Mouse (Mus musculus) MEL (cell line): ENCODE data around the gene Tsr1. TPM values are rescaled to one million over a fixed set of nuclear protein-coding genes. Genes with fewer than 3 reads are reported as not detected.

ENCODE experiments used
- DNase-seq: peaks from one replicate; pipeline ENCODE4 v3.0.0; 2011; ENCODE audit warnings: low read depth, low spot score
- H3K27ac ChIP-seq: 2 replicates; pipeline ENCODE4 v1.5.1; 2012; ENCODE audit warnings: low read depth, mild to moderate bottlenecking, control low read depth, low read length, moderate library complexity; ENCODE audit not compliant: control insufficient read depth
- H3K27me3 ChIP-seq, 2 experiments: fragments of 150-350 bp in 1 of 2; sonication (generic) in 1 of 2; 2 replicates each; pipeline ENCODE4 v1.6.1; 2012; ENCODE audit warnings: low read length in 2 of 2, mild to moderate bottlenecking in 2 of 2, improper control_type of control experiment in 1 of 2, moderate library complexity in 1 of 2; ENCODE audit not compliant: insufficient read depth in 2 of 2, control insufficient read depth in 1 of 2
- H3K36me3 ChIP-seq, 2 experiments: 2 replicates each; pipeline ENCODE4 v1.6.1; 2012 to 2014; ENCODE audit warnings: low read length in 2 of 2, improper control_type of control experiment in 1 of 2, inconsistent platforms in 1 of 2, mild to moderate bottlenecking in 1 of 2; ENCODE audit not compliant: insufficient read depth in 2 of 2, control insufficient read depth in 1 of 2
- H3K4me1 ChIP-seq, 2 experiments: fragments of 150-350 bp in 1 of 2; sonication (generic) in 1 of 2; 2 replicates each; pipeline ENCODE4 v1.6.1; 2012; ENCODE audit warnings: low read length in 2 of 2, improper control_type of control experiment in 1 of 2, mild to moderate bottlenecking in 1 of 2; ENCODE audit not compliant: insufficient read depth in 2 of 2, control insufficient read depth in 1 of 2
- H3K4me3 ChIP-seq, 2 experiments: fragments of 150-350 bp in 1 of 2; sonication (generic) in 1 of 2; 2 replicates each; pipeline ENCODE4 v1.5.1; 2012; ENCODE audit warnings: low read depth in 2 of 2, low read length in 2 of 2, mild to moderate bottlenecking in 2 of 2, moderate library complexity in 2 of 2, control low read depth in 1 of 2, improper control_type of control experiment in 1 of 2; ENCODE audit not compliant: control insufficient read depth in 1 of 2, insufficient read depth in 1 of 2
- H3K79me2 ChIP-seq: 2 replicates; pipeline ENCODE4 v1.6.1; 2012; ENCODE audit warnings: mild to moderate bottlenecking, low read length, moderate library complexity; ENCODE audit not compliant: control insufficient read depth, poor library complexity, insufficient read depth
- H3K9ac ChIP-seq: 2 replicates; pipeline ENCODE4 v1.6.1; 2012; ENCODE audit warnings: low read depth, mild to moderate bottlenecking, control low read depth, low read length, moderate library complexity; ENCODE audit not compliant: control insufficient read depth, poor library complexity, severe bottlenecking
- H3K9me3 ChIP-seq: fragments of 150-350 bp; sonication (generic); replicated peaks from 2 replicates; pipeline ENCODE4 v1.6.1; 2012; ENCODE audit warnings: mild to moderate bottlenecking, low read length, improper control_type of control experiment, moderate library complexity; ENCODE audit not compliant: insufficient read depth
- BHLHE40 ChIP-seq: IDR thresholded peaks from 2 replicates; pipeline ENCODE4 v1.6.1; 2012; ENCODE audit warnings: low read depth, mild to moderate bottlenecking, inconsistent platforms, low read length, improper control_type of control experiment, borderline replicate concordance
- CHD1 ChIP-seq: IDR thresholded peaks from 2 replicates; pipeline ENCODE4 v1.6.1; 2012; ENCODE audit warnings: low read depth, mild to moderate bottlenecking, inconsistent platforms, low read length, improper control_type of control experiment
- ELF1 ChIP-seq: IDR thresholded peaks from 2 replicates; pipeline ENCODE4 v1.6.1; 2014; ENCODE audit warnings: low read depth, mild to moderate bottlenecking, inconsistent platforms, low read length, improper control_type of control experiment, moderate library complexity
- ETS1 ChIP-seq: IDR thresholded peaks from 2 replicates; pipeline ENCODE4 v1.6.1; 2012; ENCODE audit warnings: low read depth, mild to moderate bottlenecking, inconsistent platforms, low read length, improper control_type of control experiment, moderate library complexity
- GABPA ChIP-seq: IDR thresholded peaks from 2 replicates; pipeline ENCODE4 v1.6.1; 2012; ENCODE audit warnings: low read depth, mild to moderate bottlenecking, inconsistent platforms, low read length, improper control_type of control experiment, moderate library complexity
- GATA1 ChIP-seq: IDR thresholded peaks from 2 replicates; pipeline ENCODE4 v1.6.1; 2011; ENCODE audit warnings: low read depth, low read length, improper control_type of control experiment
- KAT2A ChIP-seq: conservative IDR thresholded peaks from 2 replicates; pipeline ENCODE4 v1.6.1; 2012; ENCODE audit warnings: low read depth, low read length, improper control_type of control experiment, inconsistent platforms
- MAFK ChIP-seq: IDR thresholded peaks from 2 replicates; pipeline ENCODE4 v1.6.1; 2011; ENCODE audit warnings: low read depth, mild to moderate bottlenecking, low read length, improper control_type of control experiment, borderline replicate concordance
- MAX ChIP-seq: IDR thresholded peaks from 2 replicates; pipeline ENCODE4 v1.6.1; 2011; ENCODE audit warnings: low read length, improper control_type of control experiment
- MAZ ChIP-seq: IDR thresholded peaks from 2 replicates; pipeline ENCODE4 v1.6.1; 2012; ENCODE audit warnings: low read depth, mild to moderate bottlenecking, inconsistent platforms, low read length, improper control_type of control experiment
- MEF2A ChIP-seq: IDR thresholded peaks from 2 replicates; pipeline ENCODE4 v1.6.1; 2014; ENCODE audit warnings: low read depth, mild to moderate bottlenecking, inconsistent platforms, low read length, improper control_type of control experiment; ENCODE audit not compliant: poor library complexity, insufficient replicate concordance, severe bottlenecking; ENCODE audit errors: extremely low read depth
- MYC ChIP-seq: IDR thresholded peaks from 2 replicates; pipeline ENCODE4 v1.6.1; 2011; ENCODE audit warnings: low read depth, mild to moderate bottlenecking, low read length, improper control_type of control experiment, moderate library complexity
- NRF1 ChIP-seq: IDR thresholded peaks from 2 replicates; pipeline ENCODE4 v1.6.1; 2014; ENCODE audit warnings: low read depth, mild to moderate bottlenecking, inconsistent platforms, low read length, improper control_type of control experiment, moderate library complexity; ENCODE audit not compliant: poor library complexity, insufficient read depth, severe bottlenecking
- POLR2A ChIP-seq, 2 experiments: IDR thresholded peaks; 2 replicates each; pipeline ENCODE4 v1.6.1; 2011 to 2012; ENCODE audit warnings: low read length in 2 of 2, mild to moderate bottlenecking in 2 of 2, control low read depth in 1 of 2, improper control_type of control experiment in 1 of 2, low read depth in 1 of 2, moderate library complexity in 1 of 2; ENCODE audit not compliant: control insufficient read depth in 1 of 2, insufficient read depth in 1 of 2, poor library complexity in 1 of 2
- SIN3A ChIP-seq: IDR thresholded peaks from 2 replicates; pipeline ENCODE4 v1.6.1; 2012; ENCODE audit warnings: low read length, improper control_type of control experiment, inconsistent platforms
- UBTF ChIP-seq: IDR thresholded peaks from 2 replicates; pipeline ENCODE4 v1.6.1; 2012; ENCODE audit warnings: low read depth, mild to moderate bottlenecking, inconsistent platforms, low read length, improper control_type of control experiment, moderate library complexity, borderline replicate concordance; ENCODE audit not compliant: insufficient read depth
- USF1 ChIP-seq: IDR thresholded peaks from 2 replicates; pipeline ENCODE4 v1.6.1; 2014; ENCODE audit warnings: low read depth, mild to moderate bottlenecking, inconsistent platforms, low read length, improper control_type of control experiment, moderate library complexity
- USF2 ChIP-seq, 2 experiments: IDR thresholded peaks; 2 replicates each; pipeline ENCODE4 v1.6.1; 2011 to 2012; ENCODE audit warnings: improper control_type of control experiment in 2 of 2, low read length in 2 of 2, borderline replicate concordance in 1 of 2, inconsistent platforms in 1 of 2, low read depth in 1 of 2, mild to moderate bottlenecking in 1 of 2; ENCODE audit not compliant: insufficient read depth in 1 of 2
- ZNF384 ChIP-seq: IDR thresholded peaks from 2 replicates; pipeline ENCODE4 v1.6.1; 2012; ENCODE audit warnings: low read depth, mild to moderate bottlenecking, inconsistent platforms, low read length, improper control_type of control experiment
- polyA plus RNA-seq, 2 experiments: library from polyadenylated mRNA; stranded (reverse) in 1 of 2; unstranded in 1 of 2; fragments of >175 nt in 1 of 2; fragments of >200 nt in 1 of 2; gene quantifications; 2 replicates each; pipeline versions ENCODE4 v1.2.1 to v1.2.4; 2012; ENCODE audit warnings: low replicate concordance in 2 of 2, low read depth in 1 of 2; ENCODE audit not compliant: insufficient read length in 2 of 2, insufficient read depth in 1 of 2, missing spikeins in 1 of 2
- total RNA-seq: library from RNA; depleted of rRNA; stranded (reverse); fragments of 300-350 nt; gene quantifications from 2 replicates; pipeline ENCODE4 v1.2.3, GENCODE M21; 2012

The Tsr1 gene
- total and polyA plus RNA-seq, 3 experiments: 123 to 178 (median 129) TPM

DNA sequence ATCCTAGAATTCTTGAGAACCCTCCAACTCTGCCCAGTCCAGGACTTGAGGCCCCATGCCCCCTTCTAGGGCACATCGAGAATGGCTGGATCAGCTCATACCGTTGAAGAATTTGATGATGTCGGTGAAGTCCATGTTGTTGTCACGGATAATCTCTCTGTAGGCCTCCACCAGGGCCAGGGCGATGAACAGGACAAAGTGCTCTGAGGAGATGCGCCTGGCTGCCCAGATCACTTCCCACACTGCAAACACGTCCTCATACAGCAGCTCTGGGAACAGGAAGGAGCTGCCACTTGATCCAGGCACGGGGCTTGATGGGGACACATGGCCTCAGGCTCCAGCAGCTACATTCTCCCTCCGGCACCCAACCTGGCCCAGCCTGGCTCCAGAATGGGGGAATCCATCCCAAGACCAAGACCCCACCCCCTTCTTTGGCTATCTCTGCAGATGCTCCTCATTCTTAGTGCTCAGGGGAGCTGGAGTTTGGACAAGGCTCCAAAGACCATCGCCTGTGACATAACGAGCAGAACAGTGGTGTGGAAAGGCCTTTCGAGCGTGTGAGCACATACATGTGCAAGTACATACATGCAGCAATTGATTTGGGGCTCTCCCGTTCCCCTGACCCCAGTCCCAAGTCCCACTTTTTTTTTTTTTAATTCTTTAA is 46.7 kb upstream of the Tsr1 start:
- H3K27ac ChIP-seq: no peak overlapping the region
- TF ChIP-seq BHLHE40 (no peak), GATA1 (no peak), MAX (no peak), GABPA (no peak), ZNF384 (no peak), ETS1 (no peak), MEF2A (no peak), MYC (no peak), KAT2A (no peak), CHD1 (no peak), USF2 (IDR thresholded peaks at IDR 0.05; ENCODE audit: borderline replicate concordance in 1 of 2, insufficient read depth in 1 of 2, low read depth in 1 of 2, low read length in 2 of 2) (no peak), POLR2A (IDR thresholded peaks at IDR 0.05; ENCODE audit: control insufficient read depth in 1 of 2, insufficient read depth in 1 of 2, low read depth in 1 of 2, low read length in 2 of 2, poor library complexity in 1 of 2) (no peak), MAZ (no peak), NRF1 (no peak), USF1 (no peak), UBTF (no peak)
- no peaks in the 10 kb centered on the region for H3K27me3 ChIP-seq
- no peaks in the 10 kb centered on the region for H3K9me3 ChIP-seq
- no peak overlapping the region for H3K9ac ChIP-seq
- no peaks in the 10 kb centered on the region for H3K79me2 ChIP-seq
- no peak for DNase-seq
- H3K4me3 ChIP-seq: no peak overlapping the region
- H3K4me1 ChIP-seq: no peaks in the 10 kb centered on the region
- H3K36me3 ChIP-seq: no peaks in the 10 kb centered on the region

DNA sequence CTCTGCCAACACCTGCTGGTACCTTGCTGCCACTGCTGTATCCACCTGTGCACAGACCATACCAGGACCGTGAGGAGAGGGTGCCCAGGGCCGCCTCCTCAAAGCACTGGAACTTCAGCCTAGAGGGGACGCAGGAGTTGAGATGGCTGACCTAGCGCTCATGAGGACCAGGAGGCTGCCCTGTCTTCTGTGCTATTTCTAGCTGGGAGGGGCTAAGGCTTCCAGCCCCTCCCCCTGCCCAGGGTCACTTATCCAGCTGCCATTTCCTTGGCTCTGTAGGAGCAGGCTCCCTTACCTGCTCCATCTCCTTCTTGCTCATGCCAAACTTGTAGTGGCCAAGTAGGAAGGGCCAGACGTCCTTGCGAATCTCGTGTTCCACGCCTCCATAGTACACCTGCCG is 40.1 kb upstream of the Tsr1 start:
- DNase-seq: no peak
- no peaks in the 10 kb centered on the region for H3K9me3 ChIP-seq
- TF ChIP-seq ELF1 (no peak), MAZ (no peak), MAFK (no peak), SIN3A (no peak)
- H3K9ac ChIP-seq: no peak overlapping the region
- no peaks in the 10 kb centered on the region for H3K27me3 ChIP-seq
- no peaks in the 10 kb centered on the region for H3K4me1 ChIP-seq
- H3K79me2 ChIP-seq: no peaks in the 10 kb centered on the region
- H3K27ac ChIP-seq: no peak overlapping the region
- H3K36me3 ChIP-seq: no peaks in the 10 kb centered on the region
- no peak overlapping the region for H3K4me3 ChIP-seq
